In genomic region chr9:69084720-69085661, GRCm38 (mm10) we compare ENCODE assay signal across 8 mouse cellular contexts.
DNase-seq lines count a peak whose midpoint lies in the region; ATAC-seq and TF ChIP-seq lines count a peak whose summit lies in the region.

No protein-coding gene starts in this region.

- no peak overlapping the region for H3K9ac ChIP-seq in ES-E14 (ENCODE audit: insufficient read depth, low read depth, low read length, poor library complexity, severe bottlenecking)
- H3K9ac ChIP-seq in hindbrain, embryonic 14.5 days, result no peak overlapping the region
- peak overlapping the region; percentile 0; the same call in 1 of the 2 replicates for H3K9ac ChIP-seq in lung, embryonic 16.5 days (ENCODE audit: low read length)

- in situ Hi-C loops in ES-E14 (cut with MboI; ENCODE audit: low sequenced_read_pairs in 2 of 2, unreplicated experiment in 2 of 2), result no loop called here

- no peak overlapping the region for H3K4me2 ChIP-seq in hindbrain, embryonic 14.5 days (replicated peaks)
- H3K4me2 ChIP-seq in lung, embryonic 16.5 days (ENCODE audit: low read depth, low read length), result 0 out of 2 replicates have a peak overlapping the region, but pooled peaks have one; percentile 18

- H3K36me3 ChIP-seq in ES-E14 (ENCODE audit: control insufficient read depth, insufficient read depth, low read length, poor library complexity, severe bottlenecking), result no peaks in the 10 kb centered on the region
- no peaks in the 10 kb centered on the region for H3K36me3 ChIP-seq in hindbrain, embryonic 14.5 days (replicated peaks; ENCODE audit: control insufficient read depth, insufficient read depth)
- H3K36me3 ChIP-seq in lung, embryonic 16.5 days (ENCODE audit: control insufficient read depth, insufficient read depth, low read length), result no peaks in the 10 kb centered on the region
- no peaks in the 10 kb centered on the region for H3K36me3 ChIP-seq in thymus, adult 2 months (ENCODE audit: control insufficient read depth, insufficient read depth, low read length)

- TF ChIP-seq CTCF in thymus, adult 2 months (IDR thresholded peaks at IDR 0.05; ENCODE audit: borderline replicate concordance, control insufficient read depth, extremely low read depth, insufficient read depth, low read length, poor library complexity), result no peak

- no peaks in the 10 kb centered on the region for H3K4me1 ChIP-seq in ES-E14 (ENCODE audit: control insufficient read depth in 2 of 2, insufficient read depth in 2 of 2, low read length in 2 of 2, poor library complexity in 1 of 2)
- H3K4me1 ChIP-seq in hindbrain, embryonic 14.5 days (replicated peaks; ENCODE audit: control insufficient read depth, insufficient read depth, low read length), result peaks cover 15% of the 10 kb centered on the region
- H3K4me1 ChIP-seq in lung, embryonic 16.5 days (replicated peaks; ENCODE audit: control insufficient read depth, insufficient read depth, low read length), result peaks cover 11% of the 10 kb centered on the region
- H3K4me1 ChIP-seq in thymus, adult 2 months (replicated peaks; ENCODE audit: control insufficient read depth, insufficient read depth, low read length), result peaks cover 4% of the 10 kb centered on the region; the same call in 1 of the 2 replicates

- no peaks in the 10 kb centered on the region for H3K9me3 ChIP-seq in ES-E14 (ENCODE audit: control insufficient read depth, insufficient read depth, low read depth, low read length)
- H3K9me3 ChIP-seq in hindbrain, embryonic 14.5 days (ENCODE audit: control insufficient read depth, low read length), result no peaks in the 10 kb centered on the region
- H3K9me3 ChIP-seq in lung, embryonic 16.5 days (ENCODE audit: control insufficient read depth, low read length), result no peaks in the 10 kb centered on the region

- TF ChIP-seq POLR2A in thymus, adult 2 months (IDR thresholded peaks at IDR 0.05; ENCODE audit: control insufficient read depth, extremely low read depth, insufficient read depth, low read length, poor library complexity), result no peak

- WGBS in hindbrain, embryonic 14.5 days, result 63% methylated on average over 14 of the region's 14 CpGs
- 32% methylated on average over 14 of the region's 14 CpGs for WGBS in lung, embryonic 16.5 days
- WGBS in thymus, adult 2 months, result 94% methylated on average over 14 of the region's 14 CpGs

- H3K27ac ChIP-seq in ES-E14 (ENCODE audit: insufficient read depth, low read depth, low read length, poor library complexity, severe bottlenecking), result no peak overlapping the region
- H3K27ac ChIP-seq in hindbrain, embryonic 14.5 days, result peak overlapping the region; percentile 70
- peak overlapping the region; percentile 60 for H3K27ac ChIP-seq in lung, embryonic 16.5 days (ENCODE audit: low read length)
- H3K27ac ChIP-seq in thymus, adult 2 months (ENCODE audit: control insufficient read depth, insufficient read depth, low read length), result no peak overlapping the region

- peak; percentile 24 for DNase-seq in cerebellum, adult 11 months
- DNase-seq in cerebellum, postnatal 4 days (ENCODE audit: low spot score in 2 of 2), result no peak
- no peak for DNase-seq in ES-E14 (ENCODE audit: low read depth, low spot score)
- DNase-seq in hindbrain, embryonic 14.5 days (ENCODE audit: low spot score), result peak; percentile 57
- no peak for DNase-seq in thymus, adult 2 months
- DNase-seq in frontal cortex, postnatal 36 days (ENCODE audit: low spot score in 2 of 2), result no peak
- no peak for DNase-seq in heart, adult 8-10 months (ENCODE audit: low spot score)

- ATAC-seq in hindbrain, embryonic 14.5 days (ENCODE audit: low FRiP score), result 0 out of 2 replicates have a peak, but pooled peaks have one; percentile 31
- ATAC-seq in lung, embryonic 16.5 days (ENCODE audit: low read depth), result peak; percentile 92

- no peak overlapping the region for H3K4me3 ChIP-seq in ES-E14 (ENCODE audit: insufficient read depth in 1 of 2, low read depth in 1 of 2, low read length in 2 of 2, poor library complexity in 1 of 2, severe bottlenecking in 1 of 2)
- H3K4me3 ChIP-seq in hindbrain, embryonic 14.5 days (replicated peaks; ENCODE audit: low read length), result no peak overlapping the region
- no peak overlapping the region for H3K4me3 ChIP-seq in lung, embryonic 16.5 days (ENCODE audit: low read length)
- H3K4me3 ChIP-seq in thymus, adult 2 months (ENCODE audit: control insufficient read depth, insufficient read depth, low read length), result no peak overlapping the region

- 0 out of 2 replicates have a peak, but pooled peaks cover 10% of the 10 kb centered on the region for H3K27me3 ChIP-seq in hindbrain, embryonic 14.5 days (ENCODE audit: control insufficient read depth, insufficient read depth, low read length)
- no peaks in the 10 kb centered on the region for H3K27me3 ChIP-seq in lung, embryonic 16.5 days (ENCODE audit: control insufficient read depth, insufficient read depth, low read depth, low read length)
- no peaks in the 10 kb centered on the region for H3K27me3 ChIP-seq in thymus, adult 2 months (ENCODE audit: control insufficient read depth, insufficient read depth, low read length)

TF ChIP-seq in ES-E14, 5 proteins besides CTCF, POLR2A, EP300 and RAD21:
- no peak for TF ChIP-seq HCFC1 (IDR thresholded peaks at IDR 0.05; ENCODE audit: borderline replicate concordance, insufficient read depth, low read length)
- TF ChIP-seq ZC3H11A (IDR thresholded peaks at IDR 0.05; ENCODE audit: borderline replicate concordance, low read depth, low read length), result no peak
- no peak for TF ChIP-seq ZNF384 (IDR thresholded peaks at IDR 0.05; ENCODE audit: low read depth, low read length)
- TF ChIP-seq MAFK (IDR thresholded peaks at IDR 0.05; ENCODE audit: insufficient read depth, low read depth, low read length), result peak; percentile 55; the same call in 1 of the 2 replicates

Comparison
In these comparisons a context has a peak if more than half of its experiments do, and no peak if none do; other contexts are left out.
1. DNase-seq: peak in cerebellum, adult 11 months (single experiment) and hindbrain, embryonic 14.5 days (single experiment); none in cerebellum, postnatal 4 days (0 of 2), ES-E14 (single experiment), thymus, adult 2 months (single experiment), frontal cortex, postnatal 36 days (0 of 2) and heart, adult 8-10 months (single experiment).
2. H3K27ac ChIP-seq: peak in hindbrain, embryonic 14.5 days (single experiment) and lung, embryonic 16.5 days (single experiment); none in ES-E14 (single experiment) and thymus, adult 2 months (single experiment).